Mouse (Mus musculus) heart, adult 9 months (tissue): ENCODE measurements around the gene Acot4.
"Not testable (repeated sequence)": the region's sequence is repeated elsewhere in the genome, so short reads cannot be mapped to it uniquely, and the experiment has no call there.

Experiments
- DNase-seq, 2 experiments: peaks; one replicate each; pipeline ENCODE4 v3.0.0; 2022; ENCODE audit warnings: low spot score in 2 of 2

Acot4 gene

GRCm38 (mm10) chr12:84038241-84038640, at the start of gene Acot4:
Gene Acot4, plus strand, starts transcription at chr12:84038379.
- DNase-seq = not testable (repeated sequence)

GRCm38 (mm10) chr12:83988483-83988882, 49.7 kb upstream of the Acot4 start:
- DNase-seq = no peak

GRCm38 (mm10) chr12:83989378-83989777, 48.8 kb upstream of the Acot4 start:
- no peak for DNase-seq

GRCm38 (mm10) chr12:83997221-83997620, 41.0 kb upstream of the Acot4 start:
- no peak for DNase-seq

GRCm38 (mm10) chr12:83998341-83999107, 39.7 kb upstream of the Acot4 start:
- no peak for DNase-seq

- DNase-seq = peak; percentile 47 to 82
These were observed 38.9 kb upstream of the Acot4 start for GRCm38 (mm10) chr12:83999237-83999636.

GRCm38 (mm10) chr12:84000418-84000817, 37.8 kb upstream of the Acot4 start:
- no peak for DNase-seq

GRCm38 (mm10) chr12:84003866-84004265, 34.3 kb upstream of the Acot4 start:
- no peak for DNase-seq

GRCm38 (mm10) chr12:84008251-84008650, 29.9 kb upstream of the Acot4 start:
- no peak for DNase-seq

GRCm38 (mm10) chr12:84008729-84009128, 29.4 kb upstream of the Acot4 start:
- no peak for DNase-seq

- peak; percentile 76 to 84 for DNase-seq
These were observed 28.8 kb upstream of the Acot4 start, which contains the start of gene Acot1 for GRCm38 (mm10) chr12:84009171-84009965. Gene Acot1, plus strand, starts transcription at chr12:84009490.

- no peak for DNase-seq
These were observed 28.0 kb upstream of the Acot4 start for GRCm38 (mm10) chr12:84010201-84010600.

GRCm38 (mm10) chr12:84011251-84012040, 26.7 kb upstream of the Acot4 start:
- DNase-seq = peak; percentile 54 to 60

- DNase-seq = no peak
These were observed 25.0 kb upstream of the Acot4 start for GRCm38 (mm10) chr12:84013130-84013529.

- DNase-seq = no peak
These were observed 24.5 kb upstream of the Acot4 start for GRCm38 (mm10) chr12:84013701-84014100.

- peak; percentile 57 to 82 for DNase-seq
These were observed 17.7 kb upstream of the Acot4 start for GRCm38 (mm10) chr12:84020528-84020927.

GRCm38 (mm10) chr12:84022266-84022665, 15.9 kb upstream of the Acot4 start:
- DNase-seq = not testable (repeated sequence)

- no peak for DNase-seq
These were observed 15.0 kb upstream of the Acot4 start for GRCm38 (mm10) chr12:84023052-84023745.

GRCm38 (mm10) chr12:84025888-84026287, 12.3 kb upstream of the Acot4 start:
- DNase-seq = no peak

GRCm38 (mm10) chr12:84028328-84028727, 9.9 kb upstream of the Acot4 start:
- not testable (repeated sequence) for DNase-seq

GRCm38 (mm10) chr12:84029043-84029442, 9.1 kb upstream of the Acot4 start:
- DNase-seq = not testable (repeated sequence)
